Mouse (Mus musculus) liver, postnatal 0 days (tissue): ENCODE data around the gene Armc8. TPM values are rescaled to one million over a fixed set of nuclear protein-coding genes. Genes with fewer than 3 reads are reported as not detected.

Source experiments
- ATAC-seq: fragments of 200-750 bp; cut with Nextera tagmentation; 2 replicates; pipeline ENCODE4 v1.8.0; 2017; ENCODE audit warnings: mild to moderate bottlenecking, moderate library complexity
- DNase-seq: peaks from one replicate; pipeline ENCODE4 v3.0.0-alpha.2; 2016
- H3K27ac ChIP-seq: fragments of 300-500 bp; sonication (generic); 2 replicates; pipeline ENCODE4 v1.5.1; 2014; ENCODE audit warnings: antibody characterized with exemption, moderate library complexity, mild to moderate bottlenecking, low read depth
- H3K27me3 ChIP-seq: fragments of 300-500 bp; sonication (generic); 2 replicates; pipeline ENCODE4 v1.6.1; 2014; ENCODE audit warnings: low read length, control low read depth, mixed read lengths; ENCODE audit not compliant: insufficient read depth
- H3K36me3 ChIP-seq: fragments of 300-500 bp; sonication (generic); replicated peaks from 2 replicates; pipeline ENCODE4 v1.6.1; 2014; ENCODE audit warnings: mild to moderate bottlenecking, control low read depth, low read length, moderate library complexity, mixed read lengths; ENCODE audit not compliant: insufficient read depth
- H3K4me1 ChIP-seq: fragments of 300-500 bp; sonication (generic); 2 replicates; pipeline ENCODE4 v1.6.1; 2014; ENCODE audit warnings: antibody characterized with exemption, mild to moderate bottlenecking, control low read depth; ENCODE audit not compliant: insufficient read depth
- H3K4me2 ChIP-seq: fragments of 300-500 bp; sonication (generic); 2 replicates; pipeline ENCODE4 v1.6.1; 2014; ENCODE audit warnings: low read depth, mild to moderate bottlenecking, low read length, moderate library complexity, mixed read lengths
- H3K4me3 ChIP-seq: fragments of 300-500 bp; sonication (generic); 2 replicates; pipeline ENCODE4 v1.5.1; 2014; ENCODE audit warnings: low read depth, low read length
- H3K9ac ChIP-seq: fragments of 300-500 bp; sonication (generic); replicated peaks from 2 replicates; pipeline ENCODE4 v1.6.1; 2014; ENCODE audit warnings: mild to moderate bottlenecking, moderate library complexity
- H3K9me3 ChIP-seq: fragments of 300-500 bp; sonication (generic); 2 replicates; pipeline ENCODE4 v1.6.1; 2016; ENCODE audit warnings: mild to moderate bottlenecking, control low read depth, low read length, mixed read lengths
- CTCF ChIP-seq: sonication (generic); IDR thresholded peaks from 2 replicates; pipeline ENCODE4 v1.5.1; 2016; ENCODE audit warnings: antibody characterized with exemption, low read depth
- EP300 ChIP-seq: IDR thresholded peaks from 2 replicates; pipeline ENCODE4 v1.6.1; 2016; ENCODE audit warnings: antibody characterized with exemption, low read depth, mild to moderate bottlenecking
- WGBS: fragments of 180-500 bp; shearing (Covaris S2); extraction: QIAGEN DNeasy Blood & Tissue Kit; methylation state at CpG from one replicate; pipeline ENCODE4 v1.1.7; 2014; ENCODE audit not compliant: insufficient replicate concordance; 5-methylcytosine and 5-hydroxymethylcytosine counted together
- polyA plus RNA-seq: library from polyadenylated mRNA; unstranded; fragments of >200 nt; fragmentation: Nextera tagmentation; extraction: Ambion mirVana; gene quantifications from 2 replicates; pipeline ENCODE4 v1.2.1, GENCODE M21; 2015

Armc8 gene
- polyA plus RNA-seq, 1 experiment from 2014 or later = 7.9 TPM

DNA sequence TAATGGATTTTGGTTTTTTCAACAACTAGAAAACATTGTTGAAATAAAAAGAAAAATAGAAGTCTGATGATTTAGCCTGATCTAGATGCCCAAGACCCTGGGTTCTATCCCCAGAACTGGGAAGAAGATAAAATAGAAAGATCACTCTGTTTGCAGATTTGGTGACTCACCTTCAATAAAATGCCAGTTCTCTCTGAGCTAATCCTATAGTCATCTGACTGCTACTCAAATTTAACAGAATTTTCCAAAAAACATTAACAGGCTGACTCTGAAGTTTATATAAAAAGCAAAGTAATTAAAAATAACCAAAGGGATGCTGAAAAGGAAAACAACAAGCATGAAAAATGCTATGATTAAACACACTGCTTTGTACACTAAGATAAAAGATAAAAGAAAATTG is 122.4 kb downstream of the Armc8 start:
- TF ChIP-seq EP300 = no peak
- TF ChIP-seq CTCF = no peak
- no peak overlapping the region for H3K4me2 ChIP-seq
- no peaks in the 10 kb centered on the region for H3K27me3 ChIP-seq
- no peak overlapping the region for H3K4me3 ChIP-seq
- no peak for ATAC-seq
- no peak overlapping the region for H3K27ac ChIP-seq
- H3K36me3 ChIP-seq = no peaks in the 10 kb centered on the region
- H3K9me3 ChIP-seq = no peaks in the 10 kb centered on the region
- H3K9ac ChIP-seq = no peak overlapping the region
- DNase-seq = no peak
- H3K4me1 ChIP-seq = no peaks in the 10 kb centered on the region

DNA sequence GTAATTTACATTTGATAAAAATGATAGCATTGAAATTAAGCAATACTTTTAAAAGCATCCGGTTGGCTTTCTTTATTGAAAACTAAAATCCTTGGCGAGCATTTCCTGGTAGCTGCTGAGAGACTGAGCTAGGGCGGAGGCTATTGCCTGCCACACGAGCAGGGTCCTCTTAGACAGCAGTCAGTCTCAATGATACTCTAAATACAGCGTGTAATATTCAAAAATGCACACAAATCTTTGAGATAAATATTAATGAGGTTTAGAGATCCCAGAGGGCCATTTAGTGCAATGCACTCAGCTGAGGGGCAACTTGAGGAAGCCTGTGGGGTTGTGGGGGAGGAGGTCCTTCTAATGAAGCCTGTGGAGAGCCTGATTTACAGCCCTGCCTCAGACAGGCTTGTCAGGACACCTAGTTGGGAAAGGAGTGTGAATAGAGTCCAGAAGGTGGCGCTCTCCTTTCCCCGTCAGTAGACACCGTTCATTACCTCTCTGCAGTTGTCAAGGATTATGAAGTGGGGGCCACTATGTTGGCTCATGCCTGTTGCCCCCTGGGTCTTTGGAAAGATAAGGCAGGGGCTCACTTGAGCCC is 124.0 kb downstream of the Armc8 start:
- TF ChIP-seq CTCF (peak; percentile 64), EP300 (no peak)
- no peaks in the 10 kb centered on the region for H3K27me3 ChIP-seq
- no peaks in the 10 kb centered on the region for H3K36me3 ChIP-seq
- no peak overlapping the region for H3K27ac ChIP-seq
- no peak overlapping the region for H3K4me2 ChIP-seq
- no peaks in the 10 kb centered on the region for H3K4me1 ChIP-seq
- no peaks in the 10 kb centered on the region for H3K9me3 ChIP-seq
- H3K4me3 ChIP-seq = no peak overlapping the region
- no peak overlapping the region for H3K9ac ChIP-seq
- no peak for DNase-seq
- 33% methylated on average over 8 of the region's 8 CpGs for WGBS
- ATAC-seq = no peak

DNA sequence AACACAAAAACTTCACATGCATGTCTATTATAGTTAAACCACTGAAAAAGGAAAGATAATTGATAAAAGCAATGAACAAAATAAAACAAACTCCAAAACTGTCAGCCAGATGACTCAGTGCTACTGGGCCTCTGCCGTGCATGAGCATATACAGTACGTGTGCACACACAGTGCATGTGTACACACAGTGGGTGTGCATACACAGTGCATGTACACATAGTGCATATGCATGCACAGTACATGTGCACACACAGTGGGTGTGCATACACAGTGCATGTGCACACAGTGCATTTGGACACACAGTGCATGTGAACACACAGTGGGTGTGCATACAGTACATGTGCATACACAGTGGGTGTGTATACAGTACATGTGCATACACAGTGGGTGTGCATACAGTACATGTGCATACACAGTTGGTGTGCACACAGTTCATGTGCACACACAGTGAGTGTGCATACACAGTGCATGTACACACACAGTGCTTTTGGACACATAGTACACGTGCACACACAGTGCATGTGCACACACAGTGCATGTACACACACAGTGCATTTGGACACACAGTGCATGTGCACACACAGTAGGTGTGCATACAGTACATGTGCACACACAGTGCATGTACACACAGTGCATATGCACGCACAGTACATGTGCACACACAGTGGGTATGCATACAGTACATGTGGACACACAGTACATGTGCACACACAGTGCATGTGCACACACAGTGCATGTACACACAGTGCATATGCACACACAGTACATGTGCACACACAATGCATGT is 126.9 kb downstream of the Armc8 start:
- Histone ChIP-seq H3K36me3 (no peaks in the 10 kb centered on the region), H3K27me3 (peaks cover 10% of the 10 kb centered on the region; the same call in 1 of the 2 replicates), H3K4me2 (no peak overlapping the region), H3K9ac (no peak overlapping the region), H3K4me1 (no peaks in the 10 kb centered on the region), H3K4me3 (no peak overlapping the region), H3K9me3 (no peaks in the 10 kb centered on the region), H3K27ac (no peak overlapping the region)
- WGBS = 79% methylated on average over 4 of the region's 4 CpGs
- ATAC-seq (no peak), DNase-seq (no peak)
- TF ChIP-seq EP300 = no peak
- TF ChIP-seq CTCF = no peak

DNA sequence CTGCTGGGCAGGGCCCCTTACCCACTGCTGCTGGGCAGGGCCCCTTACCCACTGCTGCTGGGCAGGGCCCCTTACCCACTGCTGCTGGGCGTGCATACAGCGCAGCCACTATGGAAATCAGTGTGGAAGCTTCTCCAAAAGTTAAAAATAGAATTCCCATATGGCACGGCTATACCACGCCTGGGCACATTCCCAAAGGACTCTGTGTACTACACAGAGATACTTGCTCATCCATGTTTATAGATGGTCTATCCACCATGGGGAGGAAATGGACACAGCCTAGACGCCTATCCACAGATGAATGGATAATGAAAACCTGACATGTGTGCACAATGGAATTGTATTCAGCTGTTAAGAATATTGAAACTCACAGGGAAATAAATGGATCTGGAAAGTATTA is 127.8 kb downstream of the Armc8 start:
- H3K27me3 ChIP-seq = peaks cover 14% of the 10 kb centered on the region

DNA sequence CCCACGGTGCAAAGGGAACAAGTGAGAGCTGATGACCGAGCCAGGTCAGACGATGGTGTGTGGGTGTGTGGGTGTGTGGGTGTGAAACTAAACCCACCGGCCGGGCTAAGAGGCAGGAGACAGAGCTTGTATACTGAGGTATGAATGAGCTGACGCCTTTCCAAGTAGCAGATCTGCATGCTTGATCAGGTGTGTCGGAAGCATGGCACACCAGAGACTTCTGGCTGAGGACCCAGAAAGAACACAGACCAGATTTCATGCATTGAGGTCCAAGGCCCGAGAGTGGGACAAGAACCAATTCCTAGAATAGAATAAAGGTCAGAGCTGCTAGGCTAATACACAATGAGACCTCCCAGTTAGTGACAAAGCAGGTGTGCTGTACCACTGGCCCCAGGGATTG is 129.6 kb downstream of the Armc8 start:
- H3K9me3 ChIP-seq = no peaks in the 10 kb centered on the region
- H3K4me1 ChIP-seq = no peaks in the 10 kb centered on the region
- no peak overlapping the region for H3K27ac ChIP-seq
- DNase-seq = no peak
- no peaks in the 10 kb centered on the region for H3K36me3 ChIP-seq
- no peak overlapping the region for H3K4me2 ChIP-seq
- no peak overlapping the region for H3K9ac ChIP-seq
- H3K27me3 ChIP-seq = peaks cover 17% of the 10 kb centered on the region
- TF ChIP-seq EP300 (no peak), CTCF (no peak)
- H3K4me3 ChIP-seq = no peak overlapping the region
- 63% methylated on average over 8 of the region's 8 CpGs for WGBS
- ATAC-seq = no peak

More for the DNA sequence above, 127.8 kb downstream of the Armc8 start:
- Histone ChIP-seq H3K9ac (no peak overlapping the region), H3K9me3 (no peaks in the 10 kb centered on the region), H3K4me1 (no peaks in the 10 kb centered on the region), H3K4me2 (no peak overlapping the region), H3K4me3 (no peak overlapping the region), H3K27ac (no peak overlapping the region), H3K36me3 (no peaks in the 10 kb centered on the region)
- DNase-seq = no peak
- TF ChIP-seq EP300 = no peak
- no peak for TF ChIP-seq CTCF
- 76% methylated on average over 5 of the region's 5 CpGs for WGBS
- ATAC-seq = no peak

DNA sequence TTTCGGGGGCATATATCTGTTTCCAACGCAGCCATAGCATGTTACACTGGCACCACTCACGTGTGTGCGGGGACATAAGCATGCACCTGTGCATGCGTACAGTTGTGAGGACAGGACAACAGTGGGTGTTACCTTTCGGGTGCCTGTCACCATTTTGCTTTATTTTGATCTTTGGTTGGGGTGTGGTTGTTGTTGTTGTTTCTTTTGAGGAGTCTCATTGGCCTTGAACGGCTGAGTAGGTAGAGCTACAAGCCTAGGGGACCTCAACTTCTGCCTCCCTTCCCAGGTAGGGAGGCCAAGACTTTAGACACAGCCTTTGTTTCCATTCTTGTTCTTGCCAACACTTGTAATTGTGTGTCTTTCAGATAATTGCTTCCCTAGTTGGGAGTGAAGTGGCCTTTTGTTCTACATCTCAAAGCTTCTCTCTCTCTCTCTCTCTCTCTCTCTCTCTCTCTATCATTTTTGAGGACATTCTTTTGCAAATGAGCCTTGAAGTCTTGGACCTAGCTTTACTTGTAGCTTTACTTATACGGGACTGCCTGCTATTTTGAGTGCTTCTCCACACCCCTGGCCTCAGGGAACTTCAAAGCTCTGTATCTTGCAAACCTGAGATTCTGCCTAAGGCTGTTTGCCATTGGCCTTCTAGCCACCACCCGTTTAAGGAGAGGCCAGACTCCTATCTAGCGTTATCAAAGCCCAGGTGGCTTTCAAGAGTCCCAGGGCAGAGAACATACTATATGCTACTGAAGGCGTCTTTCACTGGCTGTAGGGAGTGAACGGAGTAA is 130.7 kb downstream of the Armc8 start:
- Histone ChIP-seq H3K4me2 (no peak overlapping the region), H3K9ac (no peak overlapping the region), H3K27ac (no peak overlapping the region), H3K36me3 (no peaks in the 10 kb centered on the region), H3K4me1 (no peaks in the 10 kb centered on the region), H3K4me3 (no peak overlapping the region), H3K27me3 (peaks cover 17% of the 10 kb centered on the region), H3K9me3 (no peaks in the 10 kb centered on the region)
- WGBS = 67% methylated on average over 12 of the region's 12 CpGs
- no peak for ATAC-seq
- no peak for TF ChIP-seq CTCF
- TF ChIP-seq EP300 = no peak
- DNase-seq = no peak
